Mouse (Mus musculus): ENCODE measurements around the gene Shc4. TPM values are rescaled to one million over a fixed set of nuclear protein-coding genes. Genes with fewer than 3 reads are reported as not detected.

The Shc4 gene
- polyA plus RNA-seq, 1 experiment from 2014 or later, result 3.1 TPM

DNA sequence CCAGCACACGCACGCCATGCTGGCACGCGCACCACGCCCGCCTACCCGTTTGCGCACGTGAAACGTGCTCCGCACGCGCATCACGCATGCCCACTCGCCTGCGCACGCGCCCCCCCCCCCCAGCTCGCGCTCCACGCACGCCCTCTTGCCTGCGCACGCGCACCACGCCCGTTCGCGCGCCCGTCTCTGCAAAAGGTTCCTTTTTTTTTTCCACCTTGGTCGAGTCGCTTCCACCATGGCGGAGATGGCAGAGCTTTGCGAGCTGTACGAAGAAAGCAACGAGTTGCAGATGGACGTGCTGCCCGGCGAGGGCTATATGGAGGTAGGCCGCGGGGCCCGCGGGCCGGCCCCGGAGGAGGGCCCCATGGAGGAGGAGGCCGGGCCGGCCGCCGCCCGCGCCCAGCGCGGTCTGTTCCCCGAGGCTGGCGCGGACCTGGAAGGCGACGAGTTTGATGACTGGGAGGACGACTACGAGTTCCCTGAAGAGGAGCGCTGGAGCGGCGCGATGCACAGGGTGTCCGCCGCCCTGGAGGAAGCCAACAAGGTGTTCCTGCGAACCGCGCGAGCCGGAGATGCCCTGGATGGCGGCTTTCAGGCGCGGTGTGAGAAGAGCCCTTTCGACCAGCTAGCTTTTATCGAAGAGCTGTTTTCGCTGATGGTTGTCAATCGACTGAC, 50.9 kb downstream of the Shc4 start, which contains the start of gene Eid1:
TSS of gene Eid1 (plus strand) at position 139 of the 675 bp plus-strand sequence.
- Histone ChIP-seq H3K4me3 (ENCODE audit: low read depth, low read length) (peak within 1 kb of the TSS; percentile 88), H3K9me3 (ENCODE audit: control insufficient read depth, low read length) (no peaks in the 10 kb centered on the region), H3K36me3 (ENCODE audit: control insufficient read depth, insufficient read depth, low read length) (no peaks in the 10 kb centered on the region), H3K27ac (ENCODE audit: low read depth, low read length) (peak within 1 kb of the TSS; percentile 96), H3K9ac (replicated peaks; ENCODE audit: low read depth, low read length) (peak within 1 kb of the TSS; percentile 96), H3K4me2 (ENCODE audit: low read depth, low read length) (peak within 1 kb of the TSS; percentile 51), H3K4me1 (ENCODE audit: control insufficient read depth, insufficient read depth, low read length) (peaks cover 11% of the 10 kb centered on the region), H3K27me3 (ENCODE audit: control insufficient read depth, insufficient read depth, low read length) (no peaks in the 10 kb centered on the region)
- under 1% methylated on average over 59 of the region's 79 CpGs for WGBS
- peak; percentile 95 for ATAC-seq (ENCODE audit: low read depth)

DNA sequence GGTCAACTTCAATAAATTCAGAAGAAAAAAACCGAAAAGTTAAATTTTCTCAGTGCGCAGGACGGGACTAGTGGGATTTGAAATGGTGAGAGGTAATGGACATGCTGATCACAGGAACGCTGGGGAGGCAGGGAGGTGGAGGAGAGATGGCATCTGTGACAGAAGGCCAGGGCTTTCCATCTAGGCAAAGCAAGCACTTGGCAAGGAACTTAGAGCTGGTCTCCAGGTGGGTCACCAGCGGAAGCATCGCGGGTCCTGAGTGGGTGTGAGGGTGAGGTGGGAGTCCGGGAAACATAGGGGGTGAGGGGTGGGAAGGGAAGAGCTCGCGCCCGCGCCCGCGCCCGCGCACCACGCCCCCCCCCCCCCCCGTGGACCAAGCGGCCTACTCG, 51.4 kb downstream of the Shc4 start:
- H3K4me1 ChIP-seq (ENCODE audit: control insufficient read depth, insufficient read depth, low read length), result peaks cover 11% of the 10 kb centered on the region
- no peaks in the 10 kb centered on the region for H3K9me3 ChIP-seq (ENCODE audit: control insufficient read depth, low read length)
- ATAC-seq (ENCODE audit: low read depth), result no peak
- WGBS, result 24% methylated on average over 7 of the region's 20 CpGs
- peak overlapping the region; percentile 96; the same call in 1 of the 2 replicates for H3K9ac ChIP-seq (replicated peaks; ENCODE audit: low read depth, low read length)
- no peaks in the 10 kb centered on the region for H3K36me3 ChIP-seq (ENCODE audit: control insufficient read depth, insufficient read depth, low read length)
- H3K4me3 ChIP-seq (ENCODE audit: low read depth, low read length), result peak overlapping the region; percentile 88
- peak overlapping the region; percentile 96 for H3K27ac ChIP-seq (ENCODE audit: low read depth, low read length)
- no peaks in the 10 kb centered on the region for H3K27me3 ChIP-seq (ENCODE audit: control insufficient read depth, insufficient read depth, low read length)
- peak overlapping the region; percentile 51 for H3K4me2 ChIP-seq (ENCODE audit: low read depth, low read length)

DNA sequence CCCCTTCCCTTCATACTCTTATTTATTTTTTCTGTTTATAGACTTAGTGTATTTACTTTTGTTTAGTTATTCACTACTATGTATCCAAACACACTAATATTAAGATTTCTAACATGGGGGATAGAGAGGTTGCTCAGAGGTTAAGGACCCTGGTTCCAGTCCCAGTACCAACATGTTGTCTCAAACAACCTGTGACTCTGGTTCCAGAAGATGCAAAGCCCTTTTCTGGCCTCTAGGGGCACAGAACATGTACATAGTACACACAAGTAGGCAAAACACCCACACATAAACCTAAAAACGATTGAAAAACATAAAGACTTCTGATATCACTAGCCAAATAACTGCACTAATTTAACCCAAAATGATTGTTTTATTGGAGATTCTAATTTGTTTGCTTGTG, 53.1 kb downstream of the Shc4 start:
- H3K9me3 ChIP-seq (ENCODE audit: control insufficient read depth, low read length), result no peaks in the 10 kb centered on the region
- H3K4me3 ChIP-seq (ENCODE audit: low read depth, low read length), result no peak overlapping the region
- H3K27ac ChIP-seq (ENCODE audit: low read depth, low read length), result no peak overlapping the region
- no peak for ATAC-seq (ENCODE audit: low read depth)
- no peaks in the 10 kb centered on the region for H3K36me3 ChIP-seq (ENCODE audit: control insufficient read depth, insufficient read depth, low read length)
- H3K27me3 ChIP-seq (ENCODE audit: control insufficient read depth, insufficient read depth, low read length), result no peaks in the 10 kb centered on the region
- H3K4me1 ChIP-seq (ENCODE audit: control insufficient read depth, insufficient read depth, low read length), result peaks cover 11% of the 10 kb centered on the region
- 55% methylated on average over 1 of the region's 1 CpGs for WGBS
- no peak overlapping the region for H3K9ac ChIP-seq (replicated peaks; ENCODE audit: low read depth, low read length)
- H3K4me2 ChIP-seq (ENCODE audit: low read depth, low read length), result no peak overlapping the region

DNA sequence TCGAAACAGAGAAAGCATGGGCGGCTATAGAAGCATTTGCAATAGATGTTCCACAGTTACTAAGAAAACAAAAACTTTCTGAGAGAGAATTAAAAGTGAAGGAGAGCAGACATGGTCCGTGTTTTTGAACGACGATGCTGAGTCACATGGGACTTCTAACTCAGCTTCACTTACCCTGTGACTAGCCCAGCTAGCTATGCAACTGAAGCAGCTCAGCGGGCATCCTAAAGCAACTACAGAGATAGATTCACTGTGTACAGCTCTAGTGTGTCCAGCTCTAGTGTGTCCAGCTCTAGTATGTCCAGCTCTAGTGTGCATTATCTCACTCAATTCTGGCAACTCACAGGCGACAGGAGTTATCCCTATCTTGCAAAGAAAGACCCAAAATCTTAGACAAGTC, 56.2 kb downstream of the Shc4 start:
- ATAC-seq (ENCODE audit: low read depth), result no peak
- WGBS, result 92% methylated on average over 7 of the region's 7 CpGs
- H3K4me3 ChIP-seq (ENCODE audit: low read depth, low read length), result no peak overlapping the region
- H3K27me3 ChIP-seq (ENCODE audit: control insufficient read depth, insufficient read depth, low read length), result no peaks in the 10 kb centered on the region
- H3K4me1 ChIP-seq (ENCODE audit: control insufficient read depth, insufficient read depth, low read length), result no peaks in the 10 kb centered on the region
- H3K9ac ChIP-seq (replicated peaks; ENCODE audit: low read depth, low read length), result no peak overlapping the region
- H3K27ac ChIP-seq (ENCODE audit: low read depth, low read length), result no peak overlapping the region
- H3K36me3 ChIP-seq (ENCODE audit: control insufficient read depth, insufficient read depth, low read length), result no peaks in the 10 kb centered on the region
- H3K9me3 ChIP-seq (ENCODE audit: control insufficient read depth, low read length), result no peaks in the 10 kb centered on the region
- no peak overlapping the region for H3K4me2 ChIP-seq (ENCODE audit: low read depth, low read length)

DNA sequence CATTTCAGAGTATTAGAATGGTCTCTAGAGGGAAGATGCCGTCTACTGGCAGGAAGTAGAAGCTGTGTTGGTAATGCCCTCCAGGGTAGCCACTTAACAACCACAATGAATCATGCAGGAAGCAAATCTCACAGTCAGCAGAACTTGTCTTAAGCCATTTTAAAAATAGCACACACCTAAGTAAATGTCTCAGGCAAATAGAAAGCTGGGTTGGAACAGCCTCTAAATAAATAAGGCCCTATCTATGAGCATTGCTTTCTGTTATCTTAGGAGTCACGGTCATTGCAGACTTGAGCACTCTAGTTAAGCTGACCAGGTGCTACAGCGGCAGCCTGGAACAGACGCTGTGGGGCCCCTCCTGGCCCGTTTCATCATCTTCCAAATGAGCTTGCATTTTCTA, 56.8 kb downstream of the Shc4 start:
- Histone ChIP-seq H3K9me3 (ENCODE audit: control insufficient read depth, low read length) (no peaks in the 10 kb centered on the region), H3K36me3 (ENCODE audit: control insufficient read depth, insufficient read depth, low read length) (no peaks in the 10 kb centered on the region), H3K4me3 (ENCODE audit: low read depth, low read length) (no peak overlapping the region), H3K27ac (ENCODE audit: low read depth, low read length) (no peak overlapping the region), H3K4me1 (ENCODE audit: control insufficient read depth, insufficient read depth, low read length) (no peaks in the 10 kb centered on the region), H3K27me3 (ENCODE audit: control insufficient read depth, insufficient read depth, low read length) (no peaks in the 10 kb centered on the region), H3K9ac (replicated peaks; ENCODE audit: low read depth, low read length) (no peak overlapping the region), H3K4me2 (ENCODE audit: low read depth, low read length) (no peak overlapping the region)
- 63% methylated on average over 5 of the region's 5 CpGs for WGBS
- ATAC-seq (ENCODE audit: low read depth), result no peak

DNA sequence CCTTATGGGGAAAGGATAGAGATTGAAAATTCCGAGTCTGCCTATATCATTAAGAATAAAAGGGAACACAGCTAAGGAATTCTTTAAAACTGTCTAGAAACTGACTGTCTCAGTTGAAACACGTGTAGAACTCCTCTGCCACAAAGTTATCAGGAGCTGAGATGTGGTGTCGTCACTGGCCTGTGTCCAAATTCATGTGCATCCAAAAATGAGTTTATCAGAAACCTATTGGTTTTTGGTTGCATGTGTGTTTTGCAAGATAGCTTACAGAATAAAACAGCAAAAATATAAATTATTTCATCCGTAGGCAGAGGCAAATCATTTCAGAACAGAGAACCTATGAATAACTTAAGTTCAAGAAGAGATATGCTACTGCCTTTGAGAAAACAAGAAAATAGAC, 57.3 kb downstream of the Shc4 start:
- Histone ChIP-seq H3K4me3 (ENCODE audit: low read depth, low read length) (no peak overlapping the region), H3K9ac (replicated peaks; ENCODE audit: low read depth, low read length) (no peak overlapping the region), H3K27me3 (ENCODE audit: control insufficient read depth, insufficient read depth, low read length) (no peaks in the 10 kb centered on the region), H3K4me1 (ENCODE audit: control insufficient read depth, insufficient read depth, low read length) (no peaks in the 10 kb centered on the region), H3K4me2 (ENCODE audit: low read depth, low read length) (no peak overlapping the region), H3K36me3 (ENCODE audit: control insufficient read depth, insufficient read depth, low read length) (no peaks in the 10 kb centered on the region), H3K27ac (ENCODE audit: low read depth, low read length) (no peak overlapping the region), H3K9me3 (ENCODE audit: control insufficient read depth, low read length) (no peaks in the 10 kb centered on the region)
- no peak for ATAC-seq (ENCODE audit: low read depth)
- 83% methylated on average over 4 of the region's 4 CpGs for WGBS

DNA sequence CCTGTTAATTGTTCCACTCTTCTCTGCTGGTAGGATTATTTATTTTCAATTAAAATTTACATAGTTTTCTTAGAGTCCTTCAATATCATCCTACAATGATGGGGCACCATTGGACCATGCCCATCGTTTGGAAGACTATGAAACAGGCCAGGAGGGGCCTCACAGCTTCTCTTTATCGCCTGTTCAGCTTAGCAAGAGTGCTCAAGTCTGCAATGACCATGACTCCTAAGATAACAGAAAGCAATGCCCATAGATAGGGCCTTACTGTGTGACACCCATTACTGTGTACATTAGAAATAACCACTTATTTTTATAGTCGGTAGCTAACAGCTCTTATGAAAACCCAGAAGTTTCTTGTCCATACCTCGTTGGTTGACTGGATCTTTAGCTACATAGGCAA, 58.0 kb downstream of the Shc4 start:
- 89% methylated on average over 4 of the region's 4 CpGs for WGBS
- H3K4me3 ChIP-seq (ENCODE audit: low read depth, low read length), result no peak overlapping the region
- H3K4me1 ChIP-seq (ENCODE audit: control insufficient read depth, insufficient read depth, low read length), result no peaks in the 10 kb centered on the region

DNA sequence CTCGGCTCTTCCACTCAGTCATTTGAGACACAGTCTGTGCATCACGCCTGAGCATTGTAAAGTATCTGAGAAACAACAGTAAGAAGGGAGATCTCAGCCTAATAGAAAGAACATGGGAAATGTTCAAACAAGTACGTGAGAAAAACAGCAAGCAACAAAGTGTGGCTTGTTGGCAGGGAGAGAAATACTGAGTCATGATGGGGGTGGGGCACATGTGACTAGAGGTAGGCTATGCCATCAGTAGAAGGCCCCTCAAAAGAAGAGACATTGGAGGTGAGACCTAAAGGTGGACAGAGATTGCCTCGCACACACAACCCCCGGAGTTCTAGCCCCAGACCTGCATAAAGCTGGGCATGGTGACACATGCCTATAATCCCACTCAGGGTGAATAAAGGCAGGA, 58.7 kb downstream of the Shc4 start:
- no peaks in the 10 kb centered on the region for H3K36me3 ChIP-seq (ENCODE audit: control insufficient read depth, insufficient read depth, low read length)
- ATAC-seq (ENCODE audit: low read depth), result no peak
- no peaks in the 10 kb centered on the region for H3K9me3 ChIP-seq (ENCODE audit: control insufficient read depth, low read length)
- H3K27ac ChIP-seq (ENCODE audit: low read depth, low read length), result no peak overlapping the region
- no peaks in the 10 kb centered on the region for H3K4me1 ChIP-seq (ENCODE audit: control insufficient read depth, insufficient read depth, low read length)
- no peak overlapping the region for H3K4me3 ChIP-seq (ENCODE audit: low read depth, low read length)
- no peak overlapping the region for H3K9ac ChIP-seq (replicated peaks; ENCODE audit: low read depth, low read length)
- no peaks in the 10 kb centered on the region for H3K27me3 ChIP-seq (ENCODE audit: control insufficient read depth, insufficient read depth, low read length)
- WGBS, result 87% methylated on average over 5 of the region's 5 CpGs
- no peak overlapping the region for H3K4me2 ChIP-seq (ENCODE audit: low read depth, low read length)

More for the DNA sequence above, 58.0 kb downstream of the Shc4 start:
- no peak overlapping the region for H3K4me2 ChIP-seq (ENCODE audit: low read depth, low read length)
- H3K27ac ChIP-seq (ENCODE audit: low read depth, low read length), result no peak overlapping the region
- H3K9me3 ChIP-seq (ENCODE audit: control insufficient read depth, low read length), result no peaks in the 10 kb centered on the region
- no peaks in the 10 kb centered on the region for H3K27me3 ChIP-seq (ENCODE audit: control insufficient read depth, insufficient read depth, low read length)
- H3K36me3 ChIP-seq (ENCODE audit: control insufficient read depth, insufficient read depth, low read length), result no peaks in the 10 kb centered on the region
- no peak for ATAC-seq (ENCODE audit: low read depth)
- H3K9ac ChIP-seq (replicated peaks; ENCODE audit: low read depth, low read length), result no peak overlapping the region

DNA sequence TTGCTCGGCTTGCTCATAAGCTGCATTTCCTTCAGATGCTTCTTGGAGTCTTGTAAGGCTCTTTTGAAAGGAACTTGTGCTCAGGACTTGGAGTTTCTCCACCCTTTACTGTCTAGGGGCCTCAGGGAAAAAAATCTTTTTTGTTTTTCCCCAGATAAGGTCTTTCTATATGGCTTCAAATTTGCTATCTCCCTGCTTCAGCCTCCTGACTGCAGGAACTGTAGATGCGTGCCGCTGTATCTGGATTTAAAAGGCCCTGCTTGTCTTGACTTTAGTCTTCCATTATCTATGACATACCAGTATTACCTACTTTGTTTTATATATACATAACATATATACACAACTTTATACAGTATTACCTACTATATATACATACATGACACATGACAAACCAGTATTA, 61.4 kb downstream of the Shc4 start:
- no peak overlapping the region for H3K4me3 ChIP-seq (ENCODE audit: low read depth, low read length)
- H3K27me3 ChIP-seq (ENCODE audit: control insufficient read depth, insufficient read depth, low read length), result no peaks in the 10 kb centered on the region
- no peak for ATAC-seq (ENCODE audit: low read depth)
- H3K9me3 ChIP-seq (ENCODE audit: control insufficient read depth, low read length), result no peaks in the 10 kb centered on the region
- no peak overlapping the region for H3K27ac ChIP-seq (ENCODE audit: low read depth, low read length)
- 92% methylated on average over 3 of the region's 3 CpGs for WGBS
- H3K9ac ChIP-seq (replicated peaks; ENCODE audit: low read depth, low read length), result no peak overlapping the region
- no peaks in the 10 kb centered on the region for H3K4me1 ChIP-seq (ENCODE audit: control insufficient read depth, insufficient read depth, low read length)
- no peaks in the 10 kb centered on the region for H3K36me3 ChIP-seq (ENCODE audit: control insufficient read depth, insufficient read depth, low read length)
- no peak overlapping the region for H3K4me2 ChIP-seq (ENCODE audit: low read depth, low read length)
